Comparison of ENCODE assay signal across 11 mouse cellular contexts in the genomic region with DNA sequence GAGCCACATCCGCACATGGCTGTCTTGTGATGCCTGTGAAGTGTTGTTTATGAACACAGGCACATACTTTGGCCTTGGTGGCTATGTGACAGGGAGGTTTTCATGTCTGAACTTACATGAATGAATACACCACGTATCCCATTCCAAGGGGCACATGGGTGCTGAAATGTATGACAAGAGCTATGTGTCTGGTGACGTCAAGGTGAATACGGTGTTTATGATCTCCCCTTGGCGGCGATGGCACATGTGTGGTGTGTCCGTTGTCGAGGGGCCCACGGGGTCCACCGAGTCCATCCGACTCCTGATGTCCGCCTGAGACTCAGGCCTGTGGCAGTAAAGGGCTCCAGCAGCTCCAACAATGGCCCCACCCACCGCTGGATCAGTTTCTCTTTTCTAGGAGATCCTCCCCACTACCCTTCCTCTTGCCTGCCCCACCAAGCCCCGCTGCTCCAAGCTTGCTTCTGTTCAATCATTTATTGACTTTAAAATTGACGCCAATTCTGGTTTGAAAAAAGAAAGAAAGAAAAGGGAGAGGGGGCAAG. TPM values are rescaled to one million over a fixed set of nuclear protein-coding genes. Genes with fewer than 3 reads are reported as not detected.
DNase-seq lines count a peak whose midpoint lies in the region; ATAC-seq lines count a peak whose summit lies in the region.
"Had no signal": no experiment of that assay in that cellular context is flagged by ENCODE, and none has a peak within 500 bp of the region (broad histone marks: within the 10 kb centered on the region; RNA-seq: fewer than 3 reads in every experiment).

No protein-coding gene starts in this region.

- WGBS in hindbrain, embryonic 13.5 days = 78% methylated on average over 15 of the region's 15 CpGs
- 73% methylated on average over 15 of the region's 15 CpGs for whole genome bisulfite sequencing in hindbrain, embryonic 10.5 days

- ATAC-seq in hindbrain, embryonic 13.5 days (ENCODE audit: low FRiP score) = no peak

- H3K4me2 ChIP-seq in hindbrain, embryonic 13.5 days = peak overlapping the region; percentile 76

- H3K9ac ChIP-seq in hindbrain, embryonic 13.5 days = peak overlapping the region; percentile 88; the same call in 1 of the 2 replicates
- H3K9ac ChIP-seq: midbrain, embryonic 12.5 days had no signal

- peaks cover 75% of the 10 kb centered on the region for H3K4me1 ChIP-seq in hindbrain, embryonic 13.5 days (replicated peaks)
- peaks cover 19% of the 10 kb centered on the region; the same call in 1 of the 2 replicates for H3K4me1 ChIP-seq in hindbrain, embryonic 10.5 days (replicated peaks)

- intact Hi-C loops in gastrocnemius, postnatal 36 days (cut with DNase I) = loop anchor here (5.0 kb wide), 1 partner anchor 35 kb away; no protein-coding TSS in a partner anchor

- no peak overlapping the region for H3K4me3 ChIP-seq in hindbrain, embryonic 13.5 days
- H3K4me3 ChIP-seq in hindbrain, embryonic 10.5 days = no peak overlapping the region
- H3K4me3 ChIP-seq: midbrain, embryonic 12.5 days had no signal

- H3K36me3 ChIP-seq in hindbrain, embryonic 13.5 days = no peaks in the 10 kb centered on the region
- no peaks in the 10 kb centered on the region for H3K36me3 ChIP-seq in hindbrain, embryonic 10.5 days
- H3K36me3 ChIP-seq: midbrain, embryonic 12.5 days had no signal

- no peak for DNase-seq in hindbrain, embryonic 10.5 days (ENCODE audit: low spot score)
- peak; percentile 22 to 33 for DNase-seq in cerebellum, adult 18-20 months
- DNase-seq in cerebellum, adult 9-10 months = peak; percentile 48
- DNase-seq in gastrocnemius, postnatal 36 days = peak; percentile 30 to 48
- no peak for DNase-seq in adipocyte (ENCODE audit: low spot score)
- DNase-seq in embryo, embryonic 10.5 days (ENCODE audit: low spot score) = no peak
- DNase-seq: lung, adult 2 months; thymus, postnatal 36 days had no signal

- no peaks in the 10 kb centered on the region for H3K9me3 ChIP-seq in hindbrain, embryonic 13.5 days
- no peaks in the 10 kb centered on the region for H3K9me3 ChIP-seq in hindbrain, embryonic 10.5 days
- H3K9me3 ChIP-seq: midbrain, embryonic 12.5 days had no signal

- no peak overlapping the region for H3K27ac ChIP-seq in hindbrain, embryonic 13.5 days
- no peak overlapping the region for H3K27ac ChIP-seq in hindbrain, embryonic 10.5 days
- H3K27ac ChIP-seq: kidney, postnatal 0 days; midbrain, embryonic 12.5 days had no signal

- H3K27me3 ChIP-seq in hindbrain, embryonic 13.5 days = peaks cover 98% of the 10 kb centered on the region
- H3K27me3 ChIP-seq in hindbrain, embryonic 10.5 days (ENCODE audit: insufficient read depth, poor library complexity, severe bottlenecking) = peaks cover 98% of the 10 kb centered on the region

RNA-seq across cellular contexts. Expression of gene Nfix, which starts 2.8 kb away (rescaled TPM):
- 35.3 and 44.1 TPM in 2 replicates for polyA plus RNA-seq in hindbrain, embryonic 13.5 days (2015; fragmentation: Nextera tagmentation; extraction: Ambion mirVana)
- 0.07 and 0.29 TPM in 2 replicates for polyA plus RNA-seq in hindbrain, embryonic 10.5 days (2016; fragmentation: Nextera tagmentation; extraction: Ambion mirVana)
- 100 to 1,000 TPM; 433 to 510 TPM for total RNA-seq in gastrocnemius, postnatal 36 days (2021)

RNA-seq across cellular contexts. Expression of gene Dand5, which starts 25.3 kb away (rescaled TPM):
- polyA plus RNA-seq in hindbrain, embryonic 13.5 days (2015; fragmentation: Nextera tagmentation; extraction: Ambion mirVana) = 10.8 and 11.5 TPM in 2 replicates
- 3.8 and 5.5 TPM in 2 replicates for polyA plus RNA-seq in hindbrain, embryonic 10.5 days (2016; fragmentation: Nextera tagmentation; extraction: Ambion mirVana)
- 1 to 10 TPM; 8.3 to 9.9 TPM for total RNA-seq in gastrocnemius, postnatal 36 days (2021)

RNA-seq across cellular contexts. Expression of gene Gadd45gip1, which starts 34.0 kb away (rescaled TPM):
- polyA plus RNA-seq in hindbrain, embryonic 13.5 days (2015; fragmentation: Nextera tagmentation; extraction: Ambion mirVana) = 37.3 and 37.8 TPM in 2 replicates
- 43.7 and 45.8 TPM in 2 replicates for polyA plus RNA-seq in hindbrain, embryonic 10.5 days (2016; fragmentation: Nextera tagmentation; extraction: Ambion mirVana)
- total RNA-seq in gastrocnemius, postnatal 36 days (2021) = 10 to 100 TPM; 17.7 to 23.0 TPM

RNA-seq across cellular contexts. Expression of gene Rad23a, which starts 43.1 kb away (rescaled TPM):
- 83.2 and 85.5 TPM in 2 replicates for polyA plus RNA-seq in hindbrain, embryonic 13.5 days (2015; fragmentation: Nextera tagmentation; extraction: Ambion mirVana)
- polyA plus RNA-seq in hindbrain, embryonic 10.5 days (2016; fragmentation: Nextera tagmentation; extraction: Ambion mirVana) = 115 TPM in 2 replicates
- total RNA-seq in gastrocnemius, postnatal 36 days (2021) = 100 to 1,000 TPM; 136 to 151 TPM

RNA-seq across cellular contexts. Expression of gene Calr, which starts 49.4 kb away (rescaled TPM):
- 646 and 672 TPM in 2 replicates for polyA plus RNA-seq in hindbrain, embryonic 13.5 days (2015; fragmentation: Nextera tagmentation; extraction: Ambion mirVana)
- polyA plus RNA-seq in hindbrain, embryonic 10.5 days (2016; fragmentation: Nextera tagmentation; extraction: Ambion mirVana) = 783 and 812 TPM in 2 replicates
- 100 to 1,000 TPM; 153 to 159 TPM for total RNA-seq in gastrocnemius, postnatal 36 days (2021)

Comparison
In these comparisons a context has a peak if more than half of its experiments do, and no peak if none do; other contexts are left out.
1. RNA of gene Nfix, which starts 2.8 kb away (polyA plus RNA-seq): 35.3 to 44.1 TPM in hindbrain, embryonic 13.5 days; 0.07 to 0.29 TPM in hindbrain, embryonic 10.5 days; every median in the first group is over 10 times any median in the second.
2. DNase-seq: peak in cerebellum, adult 18-20 months (2 of 2), cerebellum, adult 9-10 months (single experiment) and gastrocnemius, postnatal 36 days (2 of 2); none in hindbrain, embryonic 10.5 days (single experiment), adipocyte (single experiment) and embryo, embryonic 10.5 days (single experiment).